Mouse (Mus musculus) c-Kit-positive CD71-positive TER-119-positive erythroid progenitor cells, embryonic 14.5 days (primary cell): ENCODE data around the gene Prkrip1.
A peak's percentile ranks its signal among the peaks of the same experiment; 100 is the strongest.

Experiments
- DNase-seq: peaks from one replicate; pipeline ENCODE4 v3.0.0-alpha.2; 2013; ENCODE audit warnings: low spot score

Prkrip1 gene

DNA sequence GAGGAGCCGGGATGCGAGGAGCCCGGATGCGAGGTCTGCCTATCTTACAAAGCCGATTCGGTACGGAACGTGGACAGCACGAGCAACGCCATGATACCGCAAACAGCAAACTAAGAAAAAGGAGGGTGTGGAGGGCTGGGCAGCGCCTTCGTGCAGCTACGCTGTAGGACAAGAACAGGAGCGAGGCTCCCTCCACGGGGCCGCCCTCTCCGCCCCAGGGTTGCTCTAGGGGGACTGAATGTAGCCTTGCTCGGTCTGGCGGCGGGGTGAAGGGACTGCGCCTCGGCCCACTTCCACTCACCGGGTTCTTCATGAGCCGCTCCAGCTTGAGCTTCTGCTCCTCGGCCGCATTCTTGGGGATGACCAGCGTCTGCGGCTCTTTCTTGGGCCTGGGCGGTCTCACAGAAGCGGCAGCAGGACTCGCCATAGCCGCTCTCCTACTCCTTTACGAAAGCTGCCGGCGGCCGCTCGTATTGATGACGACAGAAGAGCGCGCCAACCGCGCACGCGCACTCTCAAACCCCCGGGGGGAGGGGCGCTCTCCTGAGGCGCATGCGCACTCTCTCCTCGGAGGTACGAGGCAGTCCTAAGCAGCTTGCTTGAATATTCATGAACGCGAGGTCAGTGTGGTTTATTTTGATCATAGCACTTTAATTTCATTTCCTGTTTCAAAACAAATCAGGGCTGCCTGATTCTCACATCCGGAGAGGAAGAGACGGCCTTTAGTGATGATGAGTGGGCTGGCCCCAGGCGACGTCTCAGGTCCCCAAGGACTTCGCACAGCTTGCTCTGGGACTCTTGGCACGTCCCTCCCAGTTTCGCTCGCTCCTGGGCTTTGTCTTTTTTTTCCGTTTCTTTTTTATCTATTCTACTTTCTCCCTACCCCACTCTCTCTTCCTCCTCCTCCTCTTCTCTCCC is at the start of gene Prkrip1:
Gene Prkrip1 (minus strand): TSS at position 490 of the 918 bp plus-strand sequence.
- DNase-seq, result peak; percentile 96

- DNase-seq, result no peak
Measured at GRCm38 (mm10) chr5:136248441-136248840, 49.7 kb upstream of the Prkrip1 start.

DNA sequence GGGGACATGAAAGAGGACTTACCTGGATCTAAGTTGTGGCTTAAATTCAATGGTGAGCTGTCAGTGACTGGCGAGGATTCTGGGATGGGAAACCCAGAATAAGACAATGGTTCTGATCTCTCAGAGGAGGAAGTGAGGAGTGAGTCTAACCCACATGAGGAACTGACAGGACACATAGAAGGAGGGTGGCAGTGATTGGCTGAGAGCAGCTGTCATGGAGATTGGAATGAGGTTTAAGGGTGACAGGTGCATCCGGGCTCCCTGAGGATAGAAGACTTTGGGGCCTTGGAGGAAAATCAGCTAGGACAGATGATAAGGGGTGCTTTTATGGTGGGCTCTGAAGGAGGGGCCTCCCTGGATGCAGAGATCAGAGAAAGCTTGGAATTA is 47.7 kb upstream of the Prkrip1 start, which contains the start of gene Sh2b2:
Gene Sh2b2 (minus strand): TSS at position 105 of the 387 bp plus-strand sequence.
- DNase-seq, result no peak

DNA sequence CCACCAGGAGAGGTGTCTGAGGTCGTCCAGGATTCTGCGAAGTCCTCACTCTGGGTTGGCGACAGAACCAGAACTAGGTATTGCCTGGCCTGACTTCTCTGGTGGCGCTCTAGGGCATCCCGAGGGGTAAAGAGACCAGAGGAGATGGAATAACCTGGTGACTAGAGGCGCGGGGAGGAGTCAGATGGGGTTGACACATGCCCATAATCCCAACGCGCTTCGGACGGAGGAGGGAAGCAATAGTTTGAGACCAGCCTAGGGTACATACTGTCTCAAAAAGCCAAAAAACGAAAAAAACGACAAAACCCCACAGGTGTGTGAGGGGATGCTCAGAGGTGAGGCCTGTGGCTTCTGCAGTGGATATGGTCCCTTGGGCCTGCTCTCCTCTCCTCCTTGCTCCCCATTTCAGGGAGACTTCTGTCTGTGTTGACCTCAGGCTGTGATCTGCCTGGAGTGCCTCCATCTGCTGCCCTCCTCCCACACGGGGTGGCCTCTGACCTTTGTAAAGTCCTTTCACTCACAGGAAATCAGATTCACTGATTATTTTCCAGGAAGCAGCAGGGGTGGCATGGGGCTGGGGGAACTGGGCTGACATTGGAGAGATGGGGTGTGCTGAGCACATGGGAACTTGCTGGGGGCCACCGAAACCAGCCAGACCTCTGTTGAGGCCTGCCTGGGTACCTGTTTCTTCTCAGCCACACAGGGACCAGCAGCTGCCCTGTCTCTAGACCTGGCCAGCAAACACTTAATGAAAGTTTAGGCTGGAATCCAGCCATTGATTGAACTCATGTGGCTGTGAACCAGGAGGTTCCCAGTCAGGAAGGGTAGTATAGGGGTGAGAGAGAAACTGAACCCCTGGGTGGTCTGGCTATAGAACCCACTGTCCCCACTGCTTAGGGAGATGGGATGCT is 47.0 kb upstream of the Prkrip1 start:
- DNase-seq, result no peak

DNA sequence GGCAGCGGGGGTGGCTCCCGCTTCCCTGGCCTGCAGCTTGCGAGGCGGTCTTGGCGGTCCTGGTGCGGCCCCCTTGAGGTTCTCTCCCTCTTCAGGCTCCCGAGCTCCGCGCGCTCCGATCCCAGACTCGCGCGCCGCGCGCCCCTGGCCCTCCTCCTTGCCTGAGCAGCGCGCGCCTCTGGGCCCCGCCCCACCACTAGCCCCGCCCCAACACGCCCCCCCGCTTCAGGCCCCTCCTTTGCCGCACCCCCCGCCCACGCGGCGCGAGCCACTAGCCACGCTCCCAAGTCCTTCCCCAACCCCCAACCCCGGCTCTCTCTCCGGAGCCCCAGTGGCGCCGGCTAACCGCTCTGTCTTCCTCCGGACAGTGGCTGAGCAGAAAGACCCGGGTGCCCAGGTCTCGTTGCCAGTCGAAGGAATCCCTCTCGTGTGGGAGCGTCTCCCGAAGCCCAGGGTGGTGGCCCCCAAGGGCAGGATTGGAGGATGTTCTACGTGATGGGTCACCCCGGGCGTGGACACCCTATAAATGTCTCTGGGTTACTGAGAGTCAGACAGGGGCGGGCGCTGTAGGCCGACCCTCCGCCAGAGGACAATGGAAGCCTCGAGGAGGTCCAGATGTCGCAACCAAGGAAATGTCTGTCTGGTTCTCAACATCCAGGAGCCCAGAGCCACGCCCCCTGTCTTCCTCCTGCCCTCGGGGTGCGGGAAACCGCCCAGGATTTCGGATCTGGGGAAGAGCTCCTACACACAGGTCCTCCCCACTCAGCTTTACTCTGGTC is 46.2 kb upstream of the Prkrip1 start:
- DNase-seq, result no peak

DNA sequence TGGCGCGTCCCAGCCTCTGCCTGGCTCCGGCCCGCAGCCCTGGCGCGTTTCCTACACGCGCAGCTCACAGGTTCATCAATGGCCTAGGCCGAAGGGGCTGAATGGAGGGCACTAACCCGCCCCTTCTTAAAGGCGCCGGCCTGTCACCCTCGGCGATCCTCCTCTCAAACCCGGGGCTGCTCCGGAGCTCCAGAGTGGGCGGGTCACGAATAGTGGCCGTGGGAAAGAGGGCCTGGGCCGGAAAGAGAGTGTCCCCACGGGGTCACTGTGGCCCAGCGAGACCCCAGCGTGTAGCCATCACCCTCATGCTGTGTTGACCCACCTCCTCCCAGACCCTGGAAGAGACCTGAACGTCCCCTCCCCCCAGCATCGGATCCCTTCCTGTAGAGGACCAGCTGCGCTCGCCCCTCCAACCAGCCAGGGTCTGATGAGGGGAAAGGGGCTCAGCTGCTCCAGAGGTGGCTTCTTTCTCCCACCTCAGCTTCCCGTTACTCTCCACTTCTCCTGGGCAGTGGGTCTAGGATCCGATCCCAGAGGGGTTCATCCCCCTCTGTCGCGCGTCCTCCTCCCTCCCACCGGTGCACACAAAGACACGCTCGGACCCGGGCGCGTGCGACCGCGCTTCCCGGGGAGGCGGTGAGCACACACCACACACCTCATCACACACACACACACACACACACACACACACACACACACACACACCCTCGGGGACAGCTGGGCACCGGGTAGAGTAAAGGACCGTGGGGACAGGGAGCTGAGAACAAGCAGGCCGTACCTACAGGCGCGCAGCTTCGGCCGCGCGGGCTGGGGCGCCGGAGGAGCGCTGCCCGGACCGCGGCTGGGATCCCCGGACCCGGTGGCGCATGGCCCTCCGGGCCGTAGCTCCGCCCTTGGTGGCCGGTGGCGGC is 45.3 kb upstream of the Prkrip1 start:
- no peak for DNase-seq

GRCm38 (mm10) chr5:136241161-136241560 is 42.4 kb upstream of the Prkrip1 start:
- no peak for DNase-seq

GRCm38 (mm10) chr5:136240381-136240780 is 41.6 kb upstream of the Prkrip1 start:
- DNase-seq, result no peak

GRCm38 (mm10) chr5:136237607-136238006 is 38.8 kb upstream of the Prkrip1 start:
- DNase-seq, result no peak

GRCm38 (mm10) chr5:136236611-136237010 is 37.8 kb upstream of the Prkrip1 start:
- DNase-seq, result no peak

DNA sequence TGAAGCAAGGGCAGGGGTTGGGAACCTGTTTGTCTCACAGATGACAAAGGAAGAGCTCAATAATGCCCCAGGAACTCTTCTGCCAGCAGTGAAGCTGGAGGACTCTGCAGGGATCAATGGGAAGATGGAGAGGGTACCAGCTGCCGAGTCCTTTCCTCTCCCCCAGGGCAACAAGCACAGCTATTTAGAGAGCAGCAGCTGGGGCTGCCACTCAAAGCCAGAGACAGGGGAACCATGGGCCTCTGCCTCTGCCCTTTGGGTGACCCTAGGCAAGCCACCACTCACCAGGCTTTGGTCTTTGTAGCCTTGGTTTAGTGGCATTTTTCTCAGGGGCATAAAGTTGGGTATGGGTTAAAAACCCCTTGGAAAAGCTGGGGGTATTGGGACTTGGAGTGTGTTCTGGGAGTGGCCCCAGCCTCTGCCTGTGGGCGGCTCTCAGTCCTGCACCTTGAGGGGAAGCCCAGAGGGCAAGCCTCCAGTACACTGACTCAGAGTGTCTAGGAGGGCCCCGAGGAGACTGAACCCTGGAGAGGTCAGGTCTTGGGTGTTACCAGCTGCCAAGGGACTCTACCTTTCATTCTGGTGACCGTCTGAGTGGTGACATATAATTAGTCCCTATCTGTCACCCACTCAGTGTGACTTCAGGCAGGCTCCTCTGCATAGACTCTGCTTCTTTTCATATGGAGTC is 31.7 kb upstream of the Prkrip1 start:
- DNase-seq, result no peak

GRCm38 (mm10) chr5:136226246-136226876 is 27.6 kb upstream of the Prkrip1 start:
- no peak for DNase-seq

DNA sequence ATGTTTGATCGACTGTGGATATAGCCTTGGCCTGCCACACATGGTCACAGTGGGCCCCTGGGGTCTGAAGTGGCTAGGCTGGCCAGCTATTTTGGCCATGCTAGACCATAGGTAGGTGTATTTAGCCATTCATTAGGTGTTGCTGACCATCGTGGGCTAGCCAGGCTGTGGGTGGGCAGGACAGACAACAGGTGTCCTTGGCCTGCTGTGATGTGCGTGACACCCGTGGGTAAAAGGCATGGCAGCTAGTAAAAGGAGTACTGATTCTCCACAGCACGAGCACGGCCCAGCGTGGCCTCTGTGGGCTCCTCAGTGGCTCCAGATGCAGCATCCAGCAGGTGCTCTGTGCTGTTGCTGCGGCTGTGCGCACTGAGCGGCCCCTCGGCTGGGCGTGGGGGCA is 19.8 kb upstream of the Prkrip1 start:
- DNase-seq, result no peak

GRCm38 (mm10) chr5:136217932-136218381 is 19.2 kb upstream of the Prkrip1 start:
- DNase-seq, result no peak

DNA sequence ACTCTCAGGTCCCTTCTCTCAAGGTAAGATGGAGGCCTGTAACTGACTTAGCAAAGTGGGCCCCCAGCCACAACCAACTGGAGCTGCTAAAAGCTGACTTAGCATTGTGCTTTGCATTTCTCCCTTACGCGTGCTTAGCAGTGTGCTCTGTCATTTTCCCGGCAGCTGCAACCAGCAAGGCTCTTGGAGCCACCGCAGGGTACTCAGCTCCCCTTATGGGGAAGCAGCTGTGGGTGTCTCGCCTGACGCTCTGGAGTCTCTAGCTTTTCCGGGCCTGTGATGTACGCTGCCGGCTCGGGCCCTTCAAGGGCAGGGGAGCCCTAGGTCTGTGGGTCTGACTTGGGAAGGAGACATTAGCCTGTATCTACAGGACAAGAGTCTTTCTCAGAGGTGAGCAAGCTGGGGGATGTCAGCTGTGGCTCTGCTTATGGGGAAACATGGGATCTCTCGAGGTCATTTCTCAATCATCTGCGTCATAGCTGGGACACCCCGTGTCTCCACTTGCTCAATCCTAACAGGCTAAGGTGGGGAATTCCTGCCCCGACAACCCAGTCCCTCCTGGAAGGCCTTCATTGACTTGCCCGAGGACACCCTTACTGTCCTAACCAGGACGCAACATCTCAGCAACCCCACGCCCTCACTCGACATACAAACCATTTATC is 18.4 kb upstream of the Prkrip1 start:
- DNase-seq, result no peak

- DNase-seq, result no peak
Measured at GRCm38 (mm10) chr5:136215958-136216357, 17.2 kb upstream of the Prkrip1 start.

- DNase-seq, result no peak
Measured at GRCm38 (mm10) chr5:136215211-136215610, 16.4 kb upstream of the Prkrip1 start.

DNA sequence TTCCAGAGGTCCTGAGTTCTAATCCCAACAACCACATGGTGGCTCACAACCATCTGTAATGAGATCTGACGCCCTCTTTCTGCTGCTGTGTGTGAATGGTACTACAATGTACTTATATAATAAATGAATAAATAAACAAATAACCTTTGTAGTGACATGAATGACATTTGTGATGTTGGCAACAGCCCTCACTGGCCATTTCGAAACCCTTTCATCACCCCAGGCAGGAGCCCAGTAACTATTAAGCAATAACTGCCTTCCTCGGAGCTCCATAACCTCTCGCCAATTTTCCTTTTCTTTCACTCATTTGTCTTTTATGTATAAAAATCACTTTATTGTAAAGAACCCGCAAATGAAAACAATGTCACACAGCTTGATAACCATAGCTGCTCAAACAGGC is 15.0 kb upstream of the Prkrip1 start:
- no peak for DNase-seq

- DNase-seq, result no peak
Measured at GRCm38 (mm10) chr5:136212716-136213115, 14.0 kb upstream of the Prkrip1 start.
